Mouse (Mus musculus) heart, embryonic 12.5 days (tissue): ENCODE results near the gene Aig1. TPM values are rescaled to one million over a fixed set of nuclear protein-coding genes. Genes with fewer than 3 reads are reported as not detected.

Experiments used
- ATAC-seq: fragments of 200-750 bp; cut with Nextera tagmentation; 2 replicates; pipeline ENCODE4 v1.8.0; 2017; ENCODE audit warnings: moderate TSS enrichment, moderate library complexity; ENCODE audit not compliant: insufficient number of reproducible peaks, low FRiP score
- H3K27ac ChIP-seq: fragments of 300-500 bp; sonication (generic); 2 replicates; pipeline ENCODE4 v1.5.1; 2016; ENCODE audit warnings: mild to moderate bottlenecking, moderate library complexity; ENCODE audit not compliant: poor library complexity, severe bottlenecking
- H3K27me3 ChIP-seq: fragments of 300-500 bp; sonication (generic); replicated peaks from 2 replicates; pipeline ENCODE4 v1.6.1; 2016; ENCODE audit warnings: mild to moderate bottlenecking, moderate library complexity
- H3K36me3 ChIP-seq: fragments of 300-500 bp; sonication (generic); 2 replicates; pipeline ENCODE4 v1.6.1; 2016; ENCODE audit warnings: mild to moderate bottlenecking, moderate library complexity
- H3K4me1 ChIP-seq: fragments of 300-500 bp; sonication (generic); replicated peaks from 2 replicates; pipeline ENCODE4 v1.6.1; 2016; ENCODE audit warnings: mild to moderate bottlenecking
- H3K4me2 ChIP-seq: fragments of 300-500 bp; sonication (generic); 2 replicates; pipeline ENCODE4 v1.6.1; 2016; ENCODE audit warnings: mild to moderate bottlenecking, moderate library complexity
- H3K4me3 ChIP-seq: fragments of 300-500 bp; sonication (generic); 2 replicates; pipeline ENCODE4 v1.5.1; 2016; ENCODE audit warnings: mild to moderate bottlenecking
- H3K9ac ChIP-seq: fragments of 300-500 bp; sonication (generic); 2 replicates; pipeline ENCODE4 v1.6.1; 2016; ENCODE audit warnings: mild to moderate bottlenecking, moderate library complexity
- H3K9me3 ChIP-seq: fragments of 300-500 bp; sonication (generic); replicated peaks from 2 replicates; pipeline ENCODE4 v1.6.1; 2016; ENCODE audit warnings: mild to moderate bottlenecking, moderate library complexity
- WGBS: fragments of 180-500 bp; shearing (Covaris S2); methylation state at CpG from one replicate; pipeline ENCODE4 v1.1.7; 2016; 5-methylcytosine and 5-hydroxymethylcytosine counted together
- polyA plus RNA-seq: library from polyadenylated mRNA; unstranded; fragments of >200 nt; fragmentation: Nextera tagmentation; extraction: Ambion mirVana; gene quantifications from 2 replicates; pipeline ENCODE4 v1.2.1, GENCODE M21; 2016

The Aig1 gene
- polyA plus RNA-seq, 1 experiment from 2014 or later = 46.6 TPM

- no peak overlapping the region for H3K4me2 ChIP-seq
- H3K4me3 ChIP-seq = no peak overlapping the region
- peaks cover 3% of the 10 kb centered on the region; the same call in 1 of the 2 replicates for H3K36me3 ChIP-seq
- no peak overlapping the region for H3K9ac ChIP-seq
- no peak overlapping the region for H3K27ac ChIP-seq
- H3K27me3 ChIP-seq = no peaks in the 10 kb centered on the region
- no peaks in the 10 kb centered on the region for H3K4me1 ChIP-seq
- ATAC-seq = no peak
- WGBS = 82% methylated on average over 7 of the region's 7 CpGs
- no peaks in the 10 kb centered on the region for H3K9me3 ChIP-seq
Measured at GRCm38 (mm10) chr10:13674304-13675032, 194.3 kb downstream of the Aig1 start.

GRCm38 (mm10) chr10:13667166-13667696 is 201.5 kb downstream of the Aig1 start:
- Histone ChIP-seq H3K27ac (no peak overlapping the region), H3K9me3 (no peaks in the 10 kb centered on the region), H3K4me3 (no peak overlapping the region), H3K4me2 (no peak overlapping the region), H3K36me3 (no peaks in the 10 kb centered on the region), H3K27me3 (no peaks in the 10 kb centered on the region), H3K9ac (no peak overlapping the region), H3K4me1 (no peaks in the 10 kb centered on the region)
- 66% methylated on average over 10 of the region's 10 CpGs for WGBS
- no peak for ATAC-seq

- Histone ChIP-seq H3K4me3 (no peak overlapping the region), H3K9me3 (no peaks in the 10 kb centered on the region), H3K36me3 (no peaks in the 10 kb centered on the region), H3K4me2 (no peak overlapping the region), H3K27me3 (no peaks in the 10 kb centered on the region), H3K27ac (no peak overlapping the region), H3K4me1 (no peaks in the 10 kb centered on the region), H3K9ac (no peak overlapping the region)
- ATAC-seq = no peak
Measured at GRCm38 (mm10) chr10:13663476-13663875, 205.3 kb downstream of the Aig1 start.

GRCm38 (mm10) chr10:13659778-13660177 is 209.0 kb downstream of the Aig1 start:
- Histone ChIP-seq H3K27ac (no peak overlapping the region), H3K9ac (no peak overlapping the region), H3K36me3 (no peaks in the 10 kb centered on the region), H3K9me3 (no peaks in the 10 kb centered on the region), H3K4me2 (no peak overlapping the region), H3K4me1 (no peaks in the 10 kb centered on the region), H3K4me3 (no peak overlapping the region), H3K27me3 (no peaks in the 10 kb centered on the region)
- no peak for ATAC-seq
- 61% methylated on average over 2 of the region's 2 CpGs for WGBS

GRCm38 (mm10) chr10:13653739-13654462 is 214.9 kb downstream of the Aig1 start:
- Histone ChIP-seq H3K4me1 (no peaks in the 10 kb centered on the region), H3K27me3 (no peaks in the 10 kb centered on the region), H3K4me2 (no peak overlapping the region), H3K9me3 (no peaks in the 10 kb centered on the region), H3K27ac (no peak overlapping the region), H3K36me3 (peaks cover 7% of the 10 kb centered on the region; the same call in 1 of the 2 replicates), H3K9ac (no peak overlapping the region), H3K4me3 (no peak overlapping the region)
- no peak for ATAC-seq
- WGBS = 80% methylated on average over 10 of the region's 10 CpGs

GRCm38 (mm10) chr10:13653326-13653725 is 215.5 kb downstream of the Aig1 start:
- no peak overlapping the region for H3K4me3 ChIP-seq
- no peak overlapping the region for H3K4me2 ChIP-seq
- ATAC-seq = no peak
- no peaks in the 10 kb centered on the region for H3K4me1 ChIP-seq
- peaks cover 7% of the 10 kb centered on the region; the same call in 1 of the 2 replicates for H3K36me3 ChIP-seq
- no peaks in the 10 kb centered on the region for H3K27me3 ChIP-seq
- no peak overlapping the region for H3K9ac ChIP-seq
- no peak overlapping the region for H3K27ac ChIP-seq
- 89% methylated on average over 7 of the region's 7 CpGs for WGBS
- no peaks in the 10 kb centered on the region for H3K9me3 ChIP-seq

GRCm38 (mm10) chr10:13652061-13652460 is 216.7 kb downstream of the Aig1 start:
- Histone ChIP-seq H3K27ac (no peak overlapping the region), H3K36me3 (peaks cover 7% of the 10 kb centered on the region; the same call in 1 of the 2 replicates), H3K9ac (no peak overlapping the region), H3K4me3 (no peak overlapping the region), H3K4me1 (no peaks in the 10 kb centered on the region), H3K4me2 (no peak overlapping the region), H3K27me3 (no peaks in the 10 kb centered on the region), H3K9me3 (no peaks in the 10 kb centered on the region)
- WGBS = 86% methylated on average over 4 of the region's 4 CpGs
- no peak for ATAC-seq

GRCm38 (mm10) chr10:13641750-13642149 is 227.0 kb downstream of the Aig1 start:
- Histone ChIP-seq H3K27ac (no peak overlapping the region), H3K9me3 (no peaks in the 10 kb centered on the region), H3K4me2 (no peak overlapping the region), H3K4me1 (no peaks in the 10 kb centered on the region), H3K36me3 (no peaks in the 10 kb centered on the region), H3K4me3 (no peak overlapping the region), H3K9ac (no peak overlapping the region), H3K27me3 (no peaks in the 10 kb centered on the region)
- ATAC-seq = no peak
- 20% methylated on average over 7 of the region's 7 CpGs for WGBS

- Histone ChIP-seq H3K9ac (no peak overlapping the region), H3K4me2 (no peak overlapping the region), H3K27me3 (no peaks in the 10 kb centered on the region), H3K4me1 (no peaks in the 10 kb centered on the region), H3K9me3 (0 out of 2 replicates have a peak, but pooled peaks cover 4% of the 10 kb centered on the region), H3K4me3 (no peak overlapping the region), H3K36me3 (no peaks in the 10 kb centered on the region), H3K27ac (no peak overlapping the region)
- no peak for ATAC-seq
- 47% methylated on average over 3 of the region's 3 CpGs for WGBS
Measured at GRCm38 (mm10) chr10:13631796-13632195, 237.0 kb downstream of the Aig1 start.

GRCm38 (mm10) chr10:13623735-13624134 is 245.0 kb downstream of the Aig1 start:
- Histone ChIP-seq H3K4me1 (no peaks in the 10 kb centered on the region), H3K27me3 (no peaks in the 10 kb centered on the region), H3K9me3 (no peaks in the 10 kb centered on the region), H3K4me3 (no peak overlapping the region), H3K36me3 (no peaks in the 10 kb centered on the region), H3K9ac (no peak overlapping the region), H3K27ac (no peak overlapping the region), H3K4me2 (no peak overlapping the region)
- ATAC-seq = no peak
- WGBS = 75% methylated on average over 5 of the region's 5 CpGs

- ATAC-seq = no peak
- 0 out of 2 replicates have a peak, but pooled peaks cover 12% of the 10 kb centered on the region for H3K9me3 ChIP-seq
- no peak overlapping the region for H3K9ac ChIP-seq
- no peak overlapping the region for H3K27ac ChIP-seq
- no peaks in the 10 kb centered on the region for H3K27me3 ChIP-seq
- 64% methylated on average over 2 of the region's 2 CpGs for WGBS
- no peaks in the 10 kb centered on the region for H3K36me3 ChIP-seq
- no peak overlapping the region for H3K4me3 ChIP-seq
- no peak overlapping the region for H3K4me2 ChIP-seq
- no peaks in the 10 kb centered on the region for H3K4me1 ChIP-seq
Measured at GRCm38 (mm10) chr10:13600926-13601325, 267.9 kb downstream of the Aig1 start.
